Mouse (Mus musculus) telencephalon, adult 2 months (tissue): ENCODE results near the gene Ptpra.
A peak's percentile ranks its signal among the peaks of the same experiment; 100 is the strongest.
"Not testable (repeated sequence)": the region's sequence is repeated elsewhere in the genome, so short reads cannot be mapped to it uniquely, and the experiment has no call there.

Experiments used
- DNase-seq: peaks from one replicate; pipeline ENCODE4 v3.0.0-alpha.2; 2011; ENCODE audit warnings: low read depth, low spot score

Ptpra gene

GRCm38 (mm10) chr2:130557462-130557861, 107.4 kb downstream of the Ptpra start:
- no peak for DNase-seq

- DNase-seq: no peak
Measured at GRCm38 (mm10) chr2:130558015-130558414, 107.9 kb downstream of the Ptpra start.

- DNase-seq: peak; percentile 93
Measured at GRCm38 (mm10) chr2:130563212-130564055, 113.4 kb downstream of the Ptpra start, which contains the start of gene Mrps26. Gene Mrps26 (plus strand): TSS chr2:130563742.

GRCm38 (mm10) chr2:130564063-130564462, 114.0 kb downstream of the Ptpra start:
- DNase-seq: no peak

GRCm38 (mm10) chr2:130564983-130565382, 114.9 kb downstream of the Ptpra start:
- no peak for DNase-seq

GRCm38 (mm10) chr2:130568921-130569320, 118.8 kb downstream of the Ptpra start:
- DNase-seq: no peak

- DNase-seq: no peak
Measured at GRCm38 (mm10) chr2:130569926-130570325, 119.8 kb downstream of the Ptpra start.

- DNase-seq: no peak
Measured at GRCm38 (mm10) chr2:130574960-130575359, 124.9 kb downstream of the Ptpra start.

- no peak for DNase-seq
Measured at GRCm38 (mm10) chr2:130575873-130576272, 125.8 kb downstream of the Ptpra start, which contains the start of gene Oxt. Gene Oxt (plus strand): TSS chr2:130576173.

- not testable (repeated sequence) for DNase-seq
Measured at GRCm38 (mm10) chr2:130576564-130576963, 126.5 kb downstream of the Ptpra start.

GRCm38 (mm10) chr2:130577021-130577420, 126.9 kb downstream of the Ptpra start:
- no peak for DNase-seq

- peak; percentile 9 for DNase-seq
Measured at GRCm38 (mm10) chr2:130577632-130578031, 127.6 kb downstream of the Ptpra start.

GRCm38 (mm10) chr2:130578148-130578547, 128.1 kb downstream of the Ptpra start:
- DNase-seq: peak; percentile 9

- no peak for DNase-seq
Measured at GRCm38 (mm10) chr2:130579791-130580190, 129.7 kb downstream of the Ptpra start.

GRCm38 (mm10) chr2:130581201-130581600, 131.1 kb downstream of the Ptpra start:
- DNase-seq: no peak

- DNase-seq: no peak
Measured at GRCm38 (mm10) chr2:130582552-130582951, 132.5 kb downstream of the Ptpra start, which contains the start of gene Avp. Gene Avp (minus strand): TSS chr2:130582554.

GRCm38 (mm10) chr2:130583902-130584560, 134.0 kb downstream of the Ptpra start:
- DNase-seq: no peak

GRCm38 (mm10) chr2:130586016-130586415, 135.9 kb downstream of the Ptpra start:
- peak; percentile 64 for DNase-seq

- DNase-seq: no peak
Measured at GRCm38 (mm10) chr2:130588373-130588772, 138.3 kb downstream of the Ptpra start.

- DNase-seq: no peak
Measured at GRCm38 (mm10) chr2:130589157-130589556, 139.1 kb downstream of the Ptpra start.

- DNase-seq: no peak
Measured at GRCm38 (mm10) chr2:130589761-130590160, 139.7 kb downstream of the Ptpra start.

GRCm38 (mm10) chr2:130591016-130591415, 140.9 kb downstream of the Ptpra start:
- no peak for DNase-seq

- DNase-seq: no peak
Measured at GRCm38 (mm10) chr2:130595596-130595995, 145.5 kb downstream of the Ptpra start.
